Mouse (Mus musculus): ENCODE results near the gene Slc7a5.

DNA sequence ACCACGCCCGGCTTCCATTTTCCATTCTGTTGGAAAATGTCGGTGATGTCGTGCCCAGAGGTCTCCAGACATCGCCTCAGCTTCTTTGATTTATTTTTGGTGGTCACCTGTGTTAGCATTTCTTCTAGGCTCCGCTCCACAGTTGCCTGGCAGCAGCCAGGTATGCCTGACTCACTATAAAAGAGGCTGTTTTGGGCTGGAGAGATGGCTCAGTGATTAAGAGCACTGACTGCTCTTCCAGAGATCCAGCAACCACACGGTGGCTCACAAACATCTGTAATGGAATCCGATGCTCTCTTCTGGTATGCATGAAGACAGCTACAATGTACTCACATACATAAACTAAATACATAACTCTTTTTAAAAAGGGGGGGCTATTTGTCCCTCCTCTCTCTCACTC lies 18.8 kb upstream of the Slc7a5 start:
- no peak for TF ChIP-seq CHD1 (IDR thresholded peaks at IDR 0.05; ENCODE audit: low read depth, low read length)
- no peak for TF ChIP-seq CTCF (conservative IDR thresholded peaks at IDR 0.05 in 1 of 2, IDR thresholded peaks at IDR 0.05 in 1 of 2; ENCODE audit: low read depth in 2 of 2, low read length in 2 of 2)
- no peak for TF ChIP-seq ZNF384 (IDR thresholded peaks at IDR 0.05; ENCODE audit: low read depth, low read length)
- no peak for TF ChIP-seq JUND (conservative IDR thresholded peaks at IDR 0.05; ENCODE audit: low read depth, low read length)
- TF ChIP-seq POLR2A (IDR thresholded peaks at IDR 0.05; ENCODE audit: low read depth, low read length), result no peak
- TF ChIP-seq MEF2A (IDR thresholded peaks at IDR 0.05; ENCODE audit: borderline replicate concordance, low read depth, low read length), result no peak
- no peak for TF ChIP-seq CHD2 (IDR thresholded peaks at IDR 0.05; ENCODE audit: low read length)
- no peak for TF ChIP-seq MAX (IDR thresholded peaks at IDR 0.05; ENCODE audit: low read length)
- no peak for TF ChIP-seq E2F4 (IDR thresholded peaks at IDR 0.05; ENCODE audit: insufficient replicate concordance, low read depth, low read length)
- TF ChIP-seq NRF1 (IDR thresholded peaks at IDR 0.05; ENCODE audit: low read depth, low read length), result no peak

Data from CH12.LX (cell line).